Mouse (Mus musculus): ENCODE results near the gene Medag. TPM values are rescaled to one million over a fixed set of nuclear protein-coding genes. Genes with fewer than 3 reads are reported as not detected.

Gene Medag
- polyA plus RNA-seq, 1 experiment from 2014 or later = 0.24 TPM

DNA sequence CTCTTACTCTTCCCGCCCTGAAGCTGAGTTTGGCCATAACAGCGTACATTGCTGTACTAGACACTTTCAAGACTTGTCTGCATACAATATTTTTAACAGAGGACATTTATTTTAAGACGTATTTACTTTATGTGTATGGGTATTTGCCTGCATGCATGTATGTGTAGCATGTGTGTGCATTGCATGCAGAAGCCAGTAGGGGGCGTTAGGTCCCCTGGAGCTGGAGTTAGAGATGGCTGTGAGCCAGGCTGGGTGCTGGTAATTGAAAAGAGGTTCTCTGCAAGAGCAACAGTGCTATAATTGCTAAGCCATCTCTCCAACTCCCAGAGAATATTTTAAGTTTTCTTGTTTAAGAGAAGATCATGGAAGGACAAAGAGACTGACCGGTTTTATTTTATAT lies 6.8 kb upstream of the Medag start:
- no peak overlapping the region for H3K27ac ChIP-seq
- H3K9ac ChIP-seq (ENCODE audit: low read depth, low read length) = no peak overlapping the region
- ATAC-seq (replicated peaks; ENCODE audit: low FRiP score, low read depth) = no peak
- H3K27me3 ChIP-seq (ENCODE audit: insufficient read depth, low read length) = no peaks in the 10 kb centered on the region
- H3K9me3 ChIP-seq (replicated peaks; ENCODE audit: low read length) = no peaks in the 10 kb centered on the region
- no peaks in the 10 kb centered on the region for H3K4me1 ChIP-seq (replicated peaks; ENCODE audit: insufficient read depth, low read length)
- H3K36me3 ChIP-seq (ENCODE audit: insufficient read depth, low read length) = no peaks in the 10 kb centered on the region
- no peak for TF ChIP-seq CTCF (IDR thresholded peaks at IDR 0.05; ENCODE audit: low read depth)
- 80% methylated on average over 5 of the region's 5 CpGs for WGBS
- DNase-seq (ENCODE audit: low spot score) = no peak
- H3K4me3 ChIP-seq (replicated peaks; ENCODE audit: low read depth, low read length) = no peak overlapping the region
- H3K4me2 ChIP-seq (ENCODE audit: low read length) = no peak overlapping the region

- TF ChIP-seq CTCF (IDR thresholded peaks at IDR 0.05; ENCODE audit: low read depth) = no peak
- no peaks in the 10 kb centered on the region for H3K27me3 ChIP-seq (ENCODE audit: insufficient read depth, low read length)
- peaks cover 4% of the 10 kb centered on the region; the same call in 1 of the 2 replicates for H3K4me1 ChIP-seq (replicated peaks; ENCODE audit: insufficient read depth, low read length)
- DNase-seq (ENCODE audit: low spot score) (no peak), ATAC-seq (replicated peaks; ENCODE audit: low FRiP score, low read depth) (no peak)
- no peaks in the 10 kb centered on the region for H3K36me3 ChIP-seq (ENCODE audit: insufficient read depth, low read length)
- no peak overlapping the region for H3K27ac ChIP-seq
- H3K9ac ChIP-seq (ENCODE audit: low read depth, low read length) = no peak overlapping the region
- H3K4me3 ChIP-seq (replicated peaks; ENCODE audit: low read depth, low read length) = no peak overlapping the region
- H3K4me2 ChIP-seq (ENCODE audit: low read length) = no peak overlapping the region
- 83% methylated on average over 8 of the region's 8 CpGs for WGBS
- H3K9me3 ChIP-seq (replicated peaks; ENCODE audit: low read length) = no peaks in the 10 kb centered on the region
Measured at GRCm38 (mm10) chr5:149406791-149407276, 4.7 kb upstream of the Medag start.

GRCm38 (mm10) chr5:149409502-149409901 lies 2.0 kb upstream of the Medag start:
- Histone ChIP-seq H3K4me1 (replicated peaks; ENCODE audit: insufficient read depth, low read length) (peaks cover 8% of the 10 kb centered on the region; the same call in 1 of the 2 replicates), H3K27me3 (ENCODE audit: insufficient read depth, low read length) (0 out of 2 replicates have a peak, but pooled peaks cover 9% of the 10 kb centered on the region), H3K27ac (no peak overlapping the region), H3K9ac (ENCODE audit: low read depth, low read length) (no peak overlapping the region), H3K9me3 (replicated peaks; ENCODE audit: low read length) (no peaks in the 10 kb centered on the region), H3K4me3 (replicated peaks; ENCODE audit: low read depth, low read length) (no peak overlapping the region), H3K4me2 (ENCODE audit: low read length) (no peak overlapping the region), H3K36me3 (ENCODE audit: insufficient read depth, low read length) (no peaks in the 10 kb centered on the region)
- DNase-seq (ENCODE audit: low spot score) (no peak), ATAC-seq (replicated peaks; ENCODE audit: low FRiP score, low read depth) (no peak)
- 88% methylated on average over 3 of the region's 3 CpGs for WGBS
- TF ChIP-seq CTCF (IDR thresholded peaks at IDR 0.05; ENCODE audit: low read depth) = no peak

- H3K4me1 ChIP-seq (replicated peaks; ENCODE audit: insufficient read depth, low read length) = peaks cover 8% of the 10 kb centered on the region; the same call in 1 of the 2 replicates
- peak overlapping the region; percentile 16 for H3K4me3 ChIP-seq (replicated peaks; ENCODE audit: low read depth, low read length)
- 41% methylated on average over 11 of the region's 11 CpGs for WGBS
- no peak for TF ChIP-seq CTCF (IDR thresholded peaks at IDR 0.05; ENCODE audit: low read depth)
- no peak overlapping the region for H3K27ac ChIP-seq
- DNase-seq (ENCODE audit: low spot score) (no peak), ATAC-seq (replicated peaks; ENCODE audit: low FRiP score, low read depth) (no peak)
- H3K36me3 ChIP-seq (ENCODE audit: insufficient read depth, low read length) = no peaks in the 10 kb centered on the region
- H3K9me3 ChIP-seq (replicated peaks; ENCODE audit: low read length) = no peaks in the 10 kb centered on the region
- H3K9ac ChIP-seq (ENCODE audit: low read depth, low read length) = peak overlapping the region; percentile 46; the same call in 1 of the 2 replicates
- H3K4me2 ChIP-seq (ENCODE audit: low read length) = peak overlapping the region; percentile 58
- H3K27me3 ChIP-seq (ENCODE audit: insufficient read depth, low read length) = peaks cover 12% of the 10 kb centered on the region; the same call in 1 of the 2 replicates
Measured at GRCm38 (mm10) chr5:149412194-149412575, 636 bp downstream of the Medag start.

GRCm38 (mm10) chr5:149412671-149413070 lies 1.1 kb downstream of the Medag start:
- ATAC-seq (replicated peaks; ENCODE audit: low FRiP score, low read depth) (no peak), DNase-seq (ENCODE audit: low spot score) (no peak)
- Histone ChIP-seq H3K9me3 (replicated peaks; ENCODE audit: low read length) (no peaks in the 10 kb centered on the region), H3K9ac (ENCODE audit: low read depth, low read length) (no peak overlapping the region), H3K27ac (no peak overlapping the region), H3K36me3 (ENCODE audit: insufficient read depth, low read length) (no peaks in the 10 kb centered on the region), H3K4me3 (replicated peaks; ENCODE audit: low read depth, low read length) (no peak overlapping the region), H3K27me3 (ENCODE audit: insufficient read depth, low read length) (peaks cover 12% of the 10 kb centered on the region; the same call in 1 of the 2 replicates), H3K4me2 (ENCODE audit: low read length) (no peak overlapping the region), H3K4me1 (replicated peaks; ENCODE audit: insufficient read depth, low read length) (peaks cover 8% of the 10 kb centered on the region; the same call in 1 of the 2 replicates)
- TF ChIP-seq CTCF (IDR thresholded peaks at IDR 0.05; ENCODE audit: low read depth) = no peak
- WGBS = 91% methylated on average over 10 of the region's 10 CpGs

DNA sequence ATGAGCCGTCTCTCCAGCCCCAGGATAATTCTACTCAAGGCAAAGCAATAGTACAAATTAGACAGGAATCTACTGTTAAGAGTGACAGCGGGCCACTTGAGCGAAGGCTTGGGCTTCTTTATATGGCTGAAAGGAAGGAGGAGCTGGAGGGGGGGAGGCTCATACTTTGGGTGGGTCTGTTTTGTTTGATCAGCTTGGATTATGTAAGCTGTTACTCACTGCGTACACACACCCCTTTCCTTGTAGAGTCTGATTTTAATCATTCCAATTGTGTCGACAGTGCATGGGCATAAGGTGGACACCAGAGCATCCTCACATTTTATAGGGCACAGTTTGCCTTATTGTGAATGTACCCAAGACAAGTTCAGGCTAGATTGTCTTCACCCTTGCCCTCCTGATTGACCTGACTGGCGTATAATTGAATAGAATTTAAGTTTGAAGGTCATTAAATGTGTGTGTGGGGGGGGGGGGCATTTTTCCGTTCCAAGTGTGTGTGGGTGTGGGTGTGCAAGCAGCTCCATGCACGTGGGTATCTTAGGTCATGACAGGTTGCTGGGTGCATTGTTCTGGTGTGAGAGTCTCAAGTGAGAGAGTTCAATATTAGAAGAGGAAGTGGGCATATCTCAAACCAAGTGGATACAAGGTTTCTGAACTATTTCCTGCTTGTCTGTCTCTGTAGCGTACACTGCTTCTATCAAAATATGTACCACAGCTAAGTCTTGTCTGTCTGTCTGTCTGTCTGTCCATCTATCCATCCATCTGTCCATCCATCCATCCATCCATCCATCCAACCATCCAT lies 3.0 kb downstream of the Medag start:
- ATAC-seq (replicated peaks; ENCODE audit: low FRiP score, low read depth) (no peak), DNase-seq (ENCODE audit: low spot score) (no peak)
- TF ChIP-seq CTCF (IDR thresholded peaks at IDR 0.05; ENCODE audit: low read depth) = no peak
- Histone ChIP-seq H3K4me1 (replicated peaks; ENCODE audit: insufficient read depth, low read length) (peaks cover 8% of the 10 kb centered on the region; the same call in 1 of the 2 replicates), H3K9ac (ENCODE audit: low read depth, low read length) (no peak overlapping the region), H3K27ac (no peak overlapping the region), H3K27me3 (ENCODE audit: insufficient read depth, low read length) (peaks cover 12% of the 10 kb centered on the region; the same call in 1 of the 2 replicates), H3K9me3 (replicated peaks; ENCODE audit: low read length) (no peaks in the 10 kb centered on the region), H3K4me2 (ENCODE audit: low read length) (no peak overlapping the region), H3K36me3 (ENCODE audit: insufficient read depth, low read length) (no peaks in the 10 kb centered on the region), H3K4me3 (replicated peaks; ENCODE audit: low read depth, low read length) (no peak overlapping the region)
- WGBS = 73% methylated on average over 9 of the region's 9 CpGs

Measured in kidney, postnatal 0 days (tissue).